Mouse (Mus musculus): Measurements from ENCODE around the gene Clip4. TPM values are rescaled to one million over a fixed set of nuclear protein-coding genes. Genes with fewer than 3 reads are reported as not detected.

The Clip4 gene
- total and polyA plus RNA-seq, 3 experiments: 0.11 TPM; not detected in 2

GRCm38 (mm10) chr17:71803456-71803855 is 35.2 kb downstream of the Clip4 start:
- Histone ChIP-seq H3K27me3 (ENCODE audit: insufficient read depth, low read length) (no peaks in the 10 kb centered on the region), H3K36me3 (replicated peaks) (no peaks in the 10 kb centered on the region), H3K4me1 (ENCODE audit: insufficient read depth, low read depth, low read length) (no peaks in the 10 kb centered on the region), H3K9me3 (replicated peaks) (peaks cover 37% of the 10 kb centered on the region), H3K4me3 (ENCODE audit: low read depth, low read length) (no peak overlapping the region)
- ATAC-seq (ENCODE audit: extremely low read depth, insufficient number of reproducible peaks, low FRiP score, poor library complexity, severe bottlenecking) (no peak), DNase-seq (ENCODE audit: low spot score) (no peak)
- no peak for TF ChIP-seq TAL1 (conservative IDR thresholded peaks at IDR 0.05; ENCODE audit: low read depth, low read length)
- no peak for TF ChIP-seq POLR2AphosphoS5 (IDR thresholded peaks at IDR 0.05; ENCODE audit: insufficient replicate concordance, low read depth, low read length)
- no peak for TF ChIP-seq GATA1 (IDR thresholded peaks at IDR 0.05; ENCODE audit: borderline replicate concordance, low read length)
- TF ChIP-seq GATA2 (IDR thresholded peaks at IDR 0.05; ENCODE audit: borderline replicate concordance, low read depth, low read length): no peak
- no peak for TF ChIP-seq CTCF (IDR thresholded peaks at IDR 0.05; ENCODE audit: low read depth, low read length)

GRCm38 (mm10) chr17:71803876-71804275 is 35.6 kb downstream of the Clip4 start:
- TF ChIP-seq GATA2 (IDR thresholded peaks at IDR 0.05; ENCODE audit: borderline replicate concordance, low read depth, low read length) (no peak), CTCF (IDR thresholded peaks at IDR 0.05; ENCODE audit: low read depth, low read length) (no peak), GATA1 (IDR thresholded peaks at IDR 0.05; ENCODE audit: borderline replicate concordance, low read length) (no peak)
- no peaks in the 10 kb centered on the region for H3K4me1 ChIP-seq (ENCODE audit: insufficient read depth, low read depth, low read length)
- no peaks in the 10 kb centered on the region for H3K36me3 ChIP-seq (replicated peaks)
- peaks cover 37% of the 10 kb centered on the region for H3K9me3 ChIP-seq (replicated peaks)
- no peak overlapping the region for H3K4me3 ChIP-seq (ENCODE audit: low read depth, low read length)
- DNase-seq (ENCODE audit: low spot score) (no peak), ATAC-seq (ENCODE audit: extremely low read depth, insufficient number of reproducible peaks, low FRiP score, poor library complexity, severe bottlenecking) (no peak)
- no peaks in the 10 kb centered on the region for H3K27me3 ChIP-seq (ENCODE audit: insufficient read depth, low read length)

- no peaks in the 10 kb centered on the region for H3K4me1 ChIP-seq (ENCODE audit: insufficient read depth, low read depth, low read length)
- no peaks in the 10 kb centered on the region for H3K27me3 ChIP-seq (ENCODE audit: insufficient read depth, low read length)
- ATAC-seq (ENCODE audit: extremely low read depth, insufficient number of reproducible peaks, low FRiP score, poor library complexity, severe bottlenecking): no peak
- H3K36me3 ChIP-seq (replicated peaks): no peaks in the 10 kb centered on the region
- no peak for DNase-seq (ENCODE audit: low spot score)
- peaks cover 37% of the 10 kb centered on the region for H3K9me3 ChIP-seq (replicated peaks)
- no peak overlapping the region for H3K4me3 ChIP-seq (ENCODE audit: low read depth, low read length)
- TF ChIP-seq POLR2AphosphoS5 (IDR thresholded peaks at IDR 0.05; ENCODE audit: insufficient replicate concordance, low read depth, low read length): no peak
- no peak for TF ChIP-seq CTCF (IDR thresholded peaks at IDR 0.05; ENCODE audit: low read depth, low read length)
- TF ChIP-seq TAL1 (conservative IDR thresholded peaks at IDR 0.05; ENCODE audit: low read depth, low read length): no peak
- TF ChIP-seq GATA1 (IDR thresholded peaks at IDR 0.05; ENCODE audit: borderline replicate concordance, low read length): no peak
These were observed 42.8 kb downstream of the Clip4 start for GRCm38 (mm10) chr17:71811070-71811469.

GRCm38 (mm10) chr17:71816136-71816864 is 48.0 kb downstream of the Clip4 start:
- Histone ChIP-seq H3K4me3 (ENCODE audit: low read depth, low read length) (no peak overlapping the region), H3K36me3 (replicated peaks) (no peaks in the 10 kb centered on the region), H3K27me3 (ENCODE audit: insufficient read depth, low read length) (no peaks in the 10 kb centered on the region), H3K4me1 (ENCODE audit: insufficient read depth, low read depth, low read length) (no peaks in the 10 kb centered on the region), H3K9me3 (replicated peaks) (peaks cover 29% of the 10 kb centered on the region)
- ATAC-seq (ENCODE audit: extremely low read depth, insufficient number of reproducible peaks, low FRiP score, poor library complexity, severe bottlenecking): no peak
- DNase-seq (ENCODE audit: low spot score): no peak
- TF ChIP-seq CTCF (IDR thresholded peaks at IDR 0.05; ENCODE audit: low read depth, low read length) (no peak), GATA2 (IDR thresholded peaks at IDR 0.05; ENCODE audit: borderline replicate concordance, low read depth, low read length) (no peak), TAL1 (conservative IDR thresholded peaks at IDR 0.05; ENCODE audit: low read depth, low read length) (no peak), GATA1 (IDR thresholded peaks at IDR 0.05; ENCODE audit: borderline replicate concordance, low read length) (no peak), POLR2AphosphoS5 (IDR thresholded peaks at IDR 0.05; ENCODE audit: insufficient replicate concordance, low read depth, low read length) (no peak)

GRCm38 (mm10) chr17:71823622-71824306 is 55.5 kb downstream of the Clip4 start:
- H3K4me1 ChIP-seq (ENCODE audit: insufficient read depth, low read depth, low read length): no peaks in the 10 kb centered on the region
- no peaks in the 10 kb centered on the region for H3K27me3 ChIP-seq (ENCODE audit: insufficient read depth, low read length)
- H3K9me3 ChIP-seq (replicated peaks): peaks cover 46% of the 10 kb centered on the region
- no peak for ATAC-seq (ENCODE audit: extremely low read depth, insufficient number of reproducible peaks, low FRiP score, poor library complexity, severe bottlenecking)
- DNase-seq (ENCODE audit: low spot score): no peak
- no peak overlapping the region for H3K4me3 ChIP-seq (ENCODE audit: low read depth, low read length)
- no peaks in the 10 kb centered on the region for H3K36me3 ChIP-seq (replicated peaks)
- TF ChIP-seq POLR2AphosphoS5 (IDR thresholded peaks at IDR 0.05; ENCODE audit: insufficient replicate concordance, low read depth, low read length) (no peak), TAL1 (conservative IDR thresholded peaks at IDR 0.05; ENCODE audit: low read depth, low read length) (no peak), GATA1 (IDR thresholded peaks at IDR 0.05; ENCODE audit: borderline replicate concordance, low read length) (no peak), GATA2 (IDR thresholded peaks at IDR 0.05; ENCODE audit: borderline replicate concordance, low read depth, low read length) (no peak), CTCF (IDR thresholded peaks at IDR 0.05; ENCODE audit: low read depth, low read length) (no peak)

- no peak for ATAC-seq (ENCODE audit: extremely low read depth, insufficient number of reproducible peaks, low FRiP score, poor library complexity, severe bottlenecking)
- H3K4me3 ChIP-seq (ENCODE audit: low read depth, low read length): no peak overlapping the region
- no peaks in the 10 kb centered on the region for H3K36me3 ChIP-seq (replicated peaks)
- no peak for TF ChIP-seq CTCF (IDR thresholded peaks at IDR 0.05; ENCODE audit: low read depth, low read length)
- H3K4me1 ChIP-seq (ENCODE audit: insufficient read depth, low read depth, low read length): no peaks in the 10 kb centered on the region
- DNase-seq (ENCODE audit: low spot score): no peak
- no peaks in the 10 kb centered on the region for H3K27me3 ChIP-seq (ENCODE audit: insufficient read depth, low read length)
- H3K9me3 ChIP-seq (replicated peaks): peaks cover 57% of the 10 kb centered on the region
These were observed 58.3 kb downstream of the Clip4 start for GRCm38 (mm10) chr17:71826603-71827002.
